Mouse (Mus musculus): ENCODE results near the gene Slc6a6.

Gene Slc6a6

GRCm38 (mm10) chr6:91795640-91796039, 111.8 kb downstream of the Slc6a6 start:
- no peak for DNase-seq

GRCm38 (mm10) chr6:91796064-91796463, 112.2 kb downstream of the Slc6a6 start:
- peak; percentile 83 for DNase-seq

GRCm38 (mm10) chr6:91796736-91797135, 112.9 kb downstream of the Slc6a6 start:
- DNase-seq: no peak

- DNase-seq: no peak
Measured at GRCm38 (mm10) chr6:91798496-91798895, 114.6 kb downstream of the Slc6a6 start.

GRCm38 (mm10) chr6:91804177-91804576, 120.3 kb downstream of the Slc6a6 start:
- no peak for DNase-seq

GRCm38 (mm10) chr6:91807169-91807568, 123.3 kb downstream of the Slc6a6 start:
- DNase-seq: peak; percentile 13

GRCm38 (mm10) chr6:91808022-91808421, 124.2 kb downstream of the Slc6a6 start:
- no peak for DNase-seq
